Mouse (Mus musculus) lung, adult 2 months (tissue): ENCODE results near the gene Hs6st3. TPM values are rescaled to one million over a fixed set of nuclear protein-coding genes. Genes with fewer than 3 reads are reported as not detected.
"Not testable (repeated sequence)": the region's sequence is repeated elsewhere in the genome, so short reads cannot be mapped to it uniquely, and the experiment has no call there.

Experiments used
- DNase-seq: peaks from one replicate; pipeline ENCODE4 v3.0.0; 2022
- H3K4me1 ChIP-seq: fragments of 200-500 bp; 2 replicates; pipeline ENCODE4 v1.6.1; 2011; ENCODE audit warnings: low read length; ENCODE audit not compliant: control insufficient read depth, insufficient read depth
- H3K4me3 ChIP-seq: fragments of 200-500 bp; replicated peaks from 2 replicates; pipeline ENCODE3; 2011; ENCODE audit warnings: low read depth, mild to moderate bottlenecking, control low read depth, low read length; ENCODE audit errors: extremely low read depth
- CTCF ChIP-seq: fragments of 200-500 bp; IDR thresholded peaks from 2 replicates; pipeline ENCODE4 v1.5.1; 2011; ENCODE audit warnings: mild to moderate bottlenecking, low read length, control low read depth; ENCODE audit not compliant: insufficient read depth
- POLR2A ChIP-seq: fragments of 200-500 bp; IDR thresholded peaks from 2 replicates; pipeline ENCODE4 v1.6.1; 2011; ENCODE audit warnings: low read depth, mild to moderate bottlenecking, control low read depth, low read length, borderline replicate concordance; ENCODE audit errors: extremely low read depth
- WGBS: fragments of 180-500 bp; shearing (Covaris S2); methylation state at CpG from one replicate; pipeline ENCODE4 v1.1.7; 2018; 5-methylcytosine and 5-hydroxymethylcytosine counted together
- polyA plus RNA-seq: library from polyadenylated mRNA; depleted of rRNA; stranded (reverse); fragments of >200 nt; gene quantifications from 2 replicates; pipeline ENCODE4 v1.2.3, GENCODE M21; 2012

The Hs6st3 gene
- polyA plus RNA-seq, 1 experiment = 1.2 TPM

- TF ChIP-seq CTCF (no peak), POLR2A (no peak)
- Histone ChIP-seq H3K4me1 (no peaks in the 10 kb centered on the region), H3K4me3 (no peak overlapping the region)
- DNase-seq = no peak
- 87% methylated on average over 2 of the region's 2 CpGs for WGBS
Observed at GRCm38 (mm10) chr14:119233598-119233997, 95.5 kb downstream of the Hs6st3 start.

GRCm38 (mm10) chr14:119247131-119247530 lies 109.0 kb downstream of the Hs6st3 start:
- TF ChIP-seq CTCF (no peak), POLR2A (no peak)
- Histone ChIP-seq H3K4me3 (no peak overlapping the region), H3K4me1 (no peaks in the 10 kb centered on the region)
- 90% methylated on average over 6 of the region's 6 CpGs for WGBS
- no peak for DNase-seq

DNA sequence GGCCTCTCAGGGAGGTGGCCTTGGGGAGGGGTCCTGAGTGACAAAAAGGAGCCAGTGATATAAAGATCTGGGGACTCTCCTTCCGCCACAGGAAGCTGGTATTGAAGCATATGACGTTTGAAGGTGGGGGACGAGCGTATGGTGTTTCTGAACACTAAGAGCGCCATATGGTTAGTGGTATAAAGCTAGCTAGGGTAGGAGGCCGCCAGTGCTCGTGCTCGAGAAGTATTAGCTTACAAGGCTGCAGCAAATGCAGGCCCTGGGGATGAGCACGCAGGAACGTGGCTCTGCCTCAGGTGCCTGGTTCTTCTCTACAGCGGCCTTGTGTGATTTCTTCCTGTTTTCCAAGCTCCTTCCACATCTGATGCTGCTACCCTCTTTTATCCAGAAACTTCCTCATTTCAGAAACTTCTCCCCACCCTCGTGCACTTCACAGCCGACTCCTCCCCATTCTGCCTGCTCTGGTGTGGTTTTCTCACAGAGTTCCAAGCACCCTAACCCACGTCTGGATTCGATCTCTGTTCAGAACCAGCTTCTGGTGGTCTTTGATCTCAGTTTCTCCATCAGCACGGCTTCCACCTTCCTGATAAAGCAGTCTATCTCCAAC lies 110.0 kb downstream of the Hs6st3 start:
- no peak for TF ChIP-seq POLR2A
- no peak for TF ChIP-seq CTCF
- no peak for DNase-seq
- H3K4me1 ChIP-seq = no peaks in the 10 kb centered on the region
- no peak overlapping the region for H3K4me3 ChIP-seq
- 77% methylated on average over 16 of the region's 16 CpGs for WGBS

GRCm38 (mm10) chr14:119250353-119250752 lies 112.2 kb downstream of the Hs6st3 start:
- no peak overlapping the region for H3K4me3 ChIP-seq
- TF ChIP-seq CTCF = no peak
- no peak for TF ChIP-seq POLR2A
- WGBS = 73% methylated on average over 10 of the region's 10 CpGs
- no peaks in the 10 kb centered on the region for H3K4me1 ChIP-seq
- DNase-seq = no peak

GRCm38 (mm10) chr14:119255396-119255795 lies 117.3 kb downstream of the Hs6st3 start:
- Histone ChIP-seq H3K4me3 (no peak overlapping the region), H3K4me1 (no peaks in the 10 kb centered on the region)
- TF ChIP-seq CTCF (no peak), POLR2A (no peak)
- WGBS = 65% methylated on average over 3 of the region's 3 CpGs
- DNase-seq = no peak

DNA sequence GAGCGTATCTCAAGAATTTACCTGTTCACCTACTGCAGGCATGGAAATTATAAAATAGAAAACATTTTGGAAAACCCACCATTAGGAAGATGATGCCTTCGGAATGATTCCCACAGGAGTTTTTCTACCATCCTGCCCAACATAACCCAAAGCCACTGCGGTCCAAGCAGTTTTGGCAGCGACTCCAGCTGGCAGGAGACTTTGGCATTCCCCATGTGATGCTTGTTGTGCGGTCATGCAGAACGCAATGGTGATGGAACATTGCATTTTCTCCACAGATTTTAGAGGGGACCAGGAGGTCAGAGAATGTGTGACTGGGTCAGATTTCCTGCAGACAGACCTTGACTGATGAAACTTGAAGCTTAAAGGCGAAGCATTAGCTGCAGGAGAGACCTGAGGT lies 118.9 kb downstream of the Hs6st3 start:
- no peak for TF ChIP-seq CTCF
- no peak for TF ChIP-seq POLR2A
- Histone ChIP-seq H3K4me3 (no peak overlapping the region), H3K4me1 (no peaks in the 10 kb centered on the region)
- no peak for DNase-seq
- WGBS = 77% methylated on average over 7 of the region's 7 CpGs

- WGBS = 60% methylated on average over 14 of the region's 14 CpGs
- H3K4me3 ChIP-seq = no peak overlapping the region
Observed at GRCm38 (mm10) chr14:119260176-119260962, 122.2 kb downstream of the Hs6st3 start.

DNA sequence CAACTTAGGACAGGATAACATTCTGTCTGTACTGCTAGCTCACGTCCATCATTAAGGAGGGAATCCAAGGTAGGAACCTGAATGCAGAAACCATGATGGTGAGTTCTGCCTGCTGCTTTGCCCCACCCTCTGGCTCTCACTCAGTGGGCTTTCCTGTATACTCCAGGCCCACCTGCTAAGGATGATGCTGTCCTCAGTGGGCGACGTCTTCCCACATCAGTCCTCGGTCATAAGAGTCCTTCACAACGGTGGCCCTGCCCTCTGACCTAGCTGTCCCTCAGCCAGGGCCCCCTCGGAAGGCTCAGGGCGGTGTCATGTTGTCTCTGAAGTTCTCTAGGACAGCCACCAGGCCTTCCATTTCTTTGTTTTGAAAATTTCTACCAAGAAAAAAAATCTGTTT lies 128.2 kb downstream of the Hs6st3 start:
- no peak for DNase-seq
- TF ChIP-seq POLR2A (no peak), CTCF (no peak)
- 78% methylated on average over 7 of the region's 7 CpGs for WGBS
- Histone ChIP-seq H3K4me1 (no peaks in the 10 kb centered on the region), H3K4me3 (no peak overlapping the region)

More at GRCm38 (mm10) chr14:119260176-119260962, 122.2 kb downstream of the Hs6st3 start:
- no peak for DNase-seq
- TF ChIP-seq CTCF (no peak), POLR2A (no peak)
- H3K4me1 ChIP-seq = no peaks in the 10 kb centered on the region

- TF ChIP-seq POLR2A = no peak
- no peak for TF ChIP-seq CTCF
- no peak overlapping the region for H3K4me3 ChIP-seq
- 51% methylated on average over 7 of the region's 7 CpGs for WGBS
- H3K4me1 ChIP-seq = no peaks in the 10 kb centered on the region
- DNase-seq = no peak
Observed at GRCm38 (mm10) chr14:119273088-119273487, 134.9 kb downstream of the Hs6st3 start.

GRCm38 (mm10) chr14:119278156-119278555 lies 140.0 kb downstream of the Hs6st3 start:
- 91% methylated on average over 15 of the region's 15 CpGs for WGBS
- DNase-seq, H3K4me3 ChIP-seq: not testable (repeated sequence)

More at GRCm38 (mm10) chr14:119278156-119278555, 140.0 kb downstream of the Hs6st3 start:
- not testable (repeated sequence) for H3K4me1 ChIP-seq
